Mouse (Mus musculus): ENCODE measurements around the gene Ago1. TPM values are rescaled to one million over a fixed set of nuclear protein-coding genes. Genes with fewer than 3 reads are reported as not detected.

The Ago1 gene
- total and polyA plus RNA-seq, 2 experiments from 2014 or later: 6.4 to 36.3 TPM

GRCm38 (mm10) chr4:126423866-126424265 is 44.5 kb downstream of the Ago1 start:
- TF ChIP-seq CTCF (IDR thresholded peaks at IDR 0.05): no peak
- no peak for ATAC-seq (ENCODE audit: low FRiP score)
- WGBS: 83% methylated on average over 2 of the region's 2 CpGs

GRCm38 (mm10) chr4:126415707-126416106 is 52.7 kb downstream of the Ago1 start:
- Histone ChIP-seq H3K36me3 (ENCODE audit: insufficient read depth, low read length) (0 out of 2 replicates have a peak, but pooled peaks cover 3% of the 10 kb centered on the region), H3K4me1 (ENCODE audit: insufficient read depth, low read length) (no peaks in the 10 kb centered on the region), H3K4me2 (ENCODE audit: low read depth, low read length, poor library complexity, severe bottlenecking) (no peak overlapping the region), H3K27me3 (ENCODE audit: insufficient read depth, low read length) (no peaks in the 10 kb centered on the region), H3K9me3 (ENCODE audit: low read length) (no peaks in the 10 kb centered on the region), H3K9ac (replicated peaks; ENCODE audit: low read length, poor library complexity, severe bottlenecking) (no peak overlapping the region), H3K27ac (ENCODE audit: low read depth, low read length) (no peak overlapping the region), H3K4me3 (ENCODE audit: low read depth, low read length) (no peak overlapping the region)
- DNase-seq (ENCODE audit: low spot score): no peak
- ATAC-seq (ENCODE audit: low FRiP score): no peak
- TF ChIP-seq CTCF (IDR thresholded peaks at IDR 0.05): no peak

More at GRCm38 (mm10) chr4:126423866-126424265, 44.5 kb downstream of the Ago1 start:
- Histone ChIP-seq H3K4me1 (ENCODE audit: insufficient read depth, low read length) (no peaks in the 10 kb centered on the region; the same call in 1 of the 2 replicates), H3K27me3 (ENCODE audit: insufficient read depth, low read length) (no peaks in the 10 kb centered on the region), H3K9me3 (ENCODE audit: low read length) (no peaks in the 10 kb centered on the region), H3K4me2 (ENCODE audit: low read depth, low read length, poor library complexity, severe bottlenecking) (no peak overlapping the region), H3K9ac (replicated peaks; ENCODE audit: low read length, poor library complexity, severe bottlenecking) (no peak overlapping the region), H3K36me3 (ENCODE audit: insufficient read depth, low read length) (no peaks in the 10 kb centered on the region), H3K4me3 (ENCODE audit: low read depth, low read length) (no peak overlapping the region), H3K27ac (ENCODE audit: low read depth, low read length) (no peak overlapping the region)
- DNase-seq (ENCODE audit: low spot score): no peak

GRCm38 (mm10) chr4:126412526-126412925 is 55.9 kb downstream of the Ago1 start:
- WGBS: 91% methylated on average over 3 of the region's 3 CpGs
- Histone ChIP-seq H3K36me3 (ENCODE audit: insufficient read depth, low read length) (0 out of 2 replicates have a peak, but pooled peaks cover 3% of the 10 kb centered on the region), H3K4me3 (ENCODE audit: low read depth, low read length) (no peak overlapping the region), H3K4me1 (ENCODE audit: insufficient read depth, low read length) (no peaks in the 10 kb centered on the region), H3K27me3 (ENCODE audit: insufficient read depth, low read length) (no peaks in the 10 kb centered on the region), H3K4me2 (ENCODE audit: low read depth, low read length, poor library complexity, severe bottlenecking) (no peak overlapping the region), H3K9me3 (ENCODE audit: low read length) (no peaks in the 10 kb centered on the region), H3K9ac (replicated peaks; ENCODE audit: low read length, poor library complexity, severe bottlenecking) (no peak overlapping the region), H3K27ac (ENCODE audit: low read depth, low read length) (no peak overlapping the region)
- DNase-seq (ENCODE audit: low spot score): no peak
- no peak for TF ChIP-seq CTCF (IDR thresholded peaks at IDR 0.05)
- ATAC-seq (ENCODE audit: low FRiP score): no peak

Other genes starting within 250 kb of the Ago1 start
- gene Map7d1, start 212.2 kb downstream of the Ago1 start, total RNA-seq (2014; rRNA removed): 106 and 124 TPM in 2 replicates
- gene Map7d1, start 212.2 kb downstream of the Ago1 start, polyA plus RNA-seq (2015; fragmentation: Nextera tagmentation; extraction: Ambion mirVana): 56.9 and 61.2 TPM in 2 replicates
- 121 and 122 TPM in 2 replicates for gene Trappc3, start 206.3 kb downstream of the Ago1 start, total RNA-seq (2014; rRNA removed)
- 173 and 186 TPM in 2 replicates for gene Trappc3, start 206.3 kb downstream of the Ago1 start, polyA plus RNA-seq (2015; fragmentation: Nextera tagmentation; extraction: Ambion mirVana)
- 8.3 and 11.0 TPM in 2 replicates for gene Col8a2, start 181.8 kb downstream of the Ago1 start, total RNA-seq (2014; rRNA removed)
- gene Col8a2, start 181.8 kb downstream of the Ago1 start, polyA plus RNA-seq (2015; fragmentation: Nextera tagmentation; extraction: Ambion mirVana): 1.3 TPM in 2 replicates
- gene Adprhl2, start 146.9 kb downstream of the Ago1 start, total RNA-seq (2014; rRNA removed): 61.9 and 73.5 TPM in 2 replicates
- gene Adprhl2, start 146.9 kb downstream of the Ago1 start, polyA plus RNA-seq (2015; fragmentation: Nextera tagmentation; extraction: Ambion mirVana): 80.6 and 84.1 TPM in 2 replicates
- 5.0 and 6.3 TPM in 2 replicates for gene Tekt2, start 142.9 kb downstream of the Ago1 start, total RNA-seq (2014; rRNA removed)
- 19.1 and 19.9 TPM in 2 replicates for gene Tekt2, start 142.9 kb downstream of the Ago1 start, polyA plus RNA-seq (2015; fragmentation: Nextera tagmentation; extraction: Ambion mirVana)
- 9.8 and 10.6 TPM in 2 replicates for gene Ago3, start 39.0 kb downstream of the Ago1 start, total RNA-seq (2014; rRNA removed)
- 9.4 and 11.8 TPM in 2 replicates for gene Ago3, start 39.0 kb downstream of the Ago1 start, polyA plus RNA-seq (2015; fragmentation: Nextera tagmentation; extraction: Ambion mirVana)
- gene Ago4, start 64.9 kb upstream of the Ago1 start, total RNA-seq (2014; rRNA removed): 10.0 and 12.6 TPM in 2 replicates
- 3.3 and 3.6 TPM in 2 replicates for gene Ago4, start 64.9 kb upstream of the Ago1 start, polyA plus RNA-seq (2015; fragmentation: Nextera tagmentation; extraction: Ambion mirVana)
- gene Clspn, start 88.4 kb upstream of the Ago1 start, total RNA-seq (2014; rRNA removed): 1.2 and 1.4 TPM in 2 replicates
- gene Clspn, start 88.4 kb upstream of the Ago1 start, polyA plus RNA-seq (2015; fragmentation: Nextera tagmentation; extraction: Ambion mirVana): 1.2 and 1.5 TPM in 2 replicates
- 59.0 and 59.4 TPM in 2 replicates for gene 5730409E04Rik, start 141.2 kb upstream of the Ago1 start, total RNA-seq (2014; rRNA removed)
- 24.2 and 29.2 TPM in 2 replicates for gene 5730409E04Rik, start 141.2 kb upstream of the Ago1 start, polyA plus RNA-seq (2015; fragmentation: Nextera tagmentation; extraction: Ambion mirVana)
- gene Psmb2, start 209.0 kb upstream of the Ago1 start, total RNA-seq (2014; rRNA removed): 196 and 209 TPM in 2 replicates
- 433 and 436 TPM in 2 replicates for gene Psmb2, start 209.0 kb upstream of the Ago1 start, polyA plus RNA-seq (2015; fragmentation: Nextera tagmentation; extraction: Ambion mirVana)